Mouse (Mus musculus) embryonic facial prominence, embryonic 11.5 days (tissue): Measurements from ENCODE around the gene Senp8. TPM values are rescaled to one million over a fixed set of nuclear protein-coding genes. Genes with fewer than 3 reads are reported as not detected.

Experiments
- ATAC-seq: fragments of 200-750 bp; cut with Nextera tagmentation; replicated peaks from 2 replicates; pipeline ENCODE4 v1.8.0; 2017; ENCODE audit warnings: low read depth; ENCODE audit not compliant: insufficient number of reproducible peaks, low FRiP score, low TSS enrichment
- DNase-seq: peaks from one replicate; pipeline ENCODE4 v3.0.0-alpha.2; 2015; ENCODE audit warnings: low spot score
- H3K27ac ChIP-seq: fragments of 300-500 bp; sonication (generic); replicated peaks from 2 replicates; pipeline ENCODE4 v1.5.1; 2014; ENCODE audit warnings: mild to moderate bottlenecking, low read depth, low read length, control low read depth
- H3K27me3 ChIP-seq: fragments of 300-500 bp; sonication (generic); 2 replicates; pipeline ENCODE4 v1.6.1; 2014; ENCODE audit warnings: mild to moderate bottlenecking, low read length, moderate library complexity, mixed read lengths; ENCODE audit not compliant: control insufficient read depth, insufficient read depth
- H3K36me3 ChIP-seq: fragments of 300-500 bp; sonication (generic); replicated peaks from 2 replicates; pipeline ENCODE4 v1.6.1; 2014; ENCODE audit warnings: low read depth, mild to moderate bottlenecking, low read length, moderate library complexity, mixed read lengths; ENCODE audit not compliant: control insufficient read depth, insufficient read depth
- H3K4me1 ChIP-seq: fragments of 300-500 bp; sonication (generic); 2 replicates; pipeline ENCODE4 v1.6.1; 2014; ENCODE audit warnings: low read length, mixed read lengths; ENCODE audit not compliant: control insufficient read depth, insufficient read depth
- H3K4me2 ChIP-seq: fragments of 300-500 bp; sonication (generic); 2 replicates; pipeline ENCODE4 v1.6.1; 2014; ENCODE audit warnings: low read depth, mild to moderate bottlenecking, control low read depth, low read length, moderate library complexity
- H3K4me3 ChIP-seq: fragments of 300-500 bp; sonication (generic); 2 replicates; pipeline ENCODE4 v1.5.1; 2014; ENCODE audit warnings: low read depth, low read length, control low read depth
- H3K9ac ChIP-seq: fragments of 300-500 bp; sonication (generic); replicated peaks from 2 replicates; pipeline ENCODE4 v1.6.1; 2014; ENCODE audit warnings: mild to moderate bottlenecking, control low read depth, low read length
- H3K9me3 ChIP-seq: fragments of 300-500 bp; sonication (generic); replicated peaks from 2 replicates; pipeline ENCODE4 v1.6.1; 2016; ENCODE audit warnings: mild to moderate bottlenecking, low read length, inconsistent platforms, mixed read lengths; ENCODE audit not compliant: control insufficient read depth
- WGBS: fragments of 180-500 bp; shearing (Covaris S2); extraction: QIAGEN DNeasy Blood & Tissue Kit; methylation state at CpG from one replicate; pipeline ENCODE4 v1.1.7; 2014; 5-methylcytosine and 5-hydroxymethylcytosine counted together
- polyA plus RNA-seq: library from polyadenylated mRNA; unstranded; fragments of >200 nt; fragmentation: Nextera tagmentation; extraction: Ambion mirVana; gene quantifications from 2 replicates; pipeline ENCODE4 v1.2.1, GENCODE M21; 2014

Gene Senp8
- polyA plus RNA-seq, 1 experiment from 2014 or later, result 22.1 TPM

GRCm38 (mm10) chr9:59749581-59750265 lies 787 bp downstream of the Senp8 start:
- H3K9ac ChIP-seq, result peak overlapping the region; percentile 54
- H3K9me3 ChIP-seq, result no peaks in the 10 kb centered on the region
- H3K27ac ChIP-seq, result no peak overlapping the region; the same call in 1 of the 2 replicates
- H3K4me2 ChIP-seq, result peak overlapping the region; percentile 34
- peak; percentile 33 for DNase-seq
- H3K4me3 ChIP-seq, result peak overlapping the region; percentile 87
- no peaks in the 10 kb centered on the region; the same call in 1 of the 2 replicates for H3K4me1 ChIP-seq
- no peaks in the 10 kb centered on the region for H3K36me3 ChIP-seq
- WGBS, result 31% methylated on average over 12 of the region's 12 CpGs
- H3K27me3 ChIP-seq, result no peaks in the 10 kb centered on the region
- ATAC-seq, result no peak

DNA sequence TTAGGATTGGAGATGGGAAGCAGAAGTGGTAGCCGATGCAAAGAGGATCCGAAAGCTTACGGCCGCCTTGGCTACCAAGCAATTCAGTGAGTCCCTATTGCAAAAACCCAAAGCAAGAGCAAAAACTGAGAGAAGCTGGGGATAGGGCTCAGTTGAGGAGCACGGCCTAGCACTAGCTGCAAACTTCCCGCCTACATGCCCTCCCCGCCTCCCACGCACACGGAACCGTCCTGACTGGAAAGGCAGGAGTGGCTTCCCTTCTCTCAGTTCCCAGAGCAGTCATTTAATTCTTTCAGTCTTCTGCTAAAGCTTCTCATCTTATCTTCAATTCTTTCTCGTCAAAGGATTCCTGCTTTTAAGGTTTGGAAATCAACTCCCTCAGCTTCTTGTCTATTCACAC lies 1.5 kb downstream of the Senp8 start:
- H3K4me2 ChIP-seq, result no peak overlapping the region
- ATAC-seq (no peak), DNase-seq (no peak)
- no peaks in the 10 kb centered on the region for H3K36me3 ChIP-seq
- no peaks in the 10 kb centered on the region; the same call in 1 of the 2 replicates for H3K4me1 ChIP-seq
- 88% methylated on average over 11 of the region's 11 CpGs for WGBS
- H3K9me3 ChIP-seq, result no peaks in the 10 kb centered on the region
- H3K27ac ChIP-seq, result no peak overlapping the region
- no peaks in the 10 kb centered on the region for H3K27me3 ChIP-seq
- no peak overlapping the region; the same call in 1 of the 2 replicates for H3K9ac ChIP-seq
- no peak overlapping the region for H3K4me3 ChIP-seq

DNA sequence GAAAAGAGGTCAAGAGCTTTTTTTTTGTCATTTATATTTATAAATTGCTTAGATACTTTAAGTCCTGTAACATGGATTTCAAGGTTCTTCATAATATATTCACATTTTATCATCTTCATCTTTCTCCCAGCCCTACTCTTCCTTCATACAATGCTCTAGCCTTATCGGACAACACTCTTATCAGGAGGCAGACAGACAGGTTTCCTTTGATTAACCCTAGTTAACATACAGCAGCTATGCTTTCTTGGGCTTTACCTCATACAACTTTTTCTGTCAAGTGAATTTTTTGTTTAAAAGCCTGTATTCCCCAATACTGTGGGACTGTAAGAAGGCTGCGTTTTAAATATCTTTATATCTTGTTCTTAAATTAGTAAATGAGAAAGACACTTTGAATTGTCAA lies 2.1 kb downstream of the Senp8 start:
- WGBS, result 91% methylated on average over 2 of the region's 2 CpGs
- no peak overlapping the region for H3K27ac ChIP-seq
- no peaks in the 10 kb centered on the region for H3K36me3 ChIP-seq
- H3K9ac ChIP-seq, result no peak overlapping the region
- H3K4me2 ChIP-seq, result no peak overlapping the region
- no peaks in the 10 kb centered on the region for H3K27me3 ChIP-seq
- no peaks in the 10 kb centered on the region; the same call in 1 of the 2 replicates for H3K4me1 ChIP-seq
- H3K9me3 ChIP-seq, result no peaks in the 10 kb centered on the region
- ATAC-seq, result no peak
- no peak overlapping the region for H3K4me3 ChIP-seq
- DNase-seq, result no peak

DNA sequence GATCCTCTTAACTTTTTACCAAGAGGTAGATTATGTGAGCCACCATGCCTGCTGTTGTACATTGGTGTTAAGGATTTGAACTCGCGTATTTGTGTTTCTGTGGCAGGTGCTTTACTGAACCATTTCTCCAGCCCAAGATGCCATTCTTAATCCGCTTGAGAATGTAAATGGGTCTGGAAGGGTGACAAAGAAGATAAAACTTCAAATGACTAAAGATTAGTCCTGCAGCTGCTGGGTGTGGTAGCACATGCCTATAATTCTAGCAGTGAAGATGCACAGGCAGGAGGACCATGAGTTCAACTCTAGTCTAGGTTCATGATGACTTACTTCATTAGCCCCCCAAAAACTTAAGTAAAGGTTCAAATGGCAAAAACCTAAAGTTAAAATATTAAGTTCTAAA lies 6.6 kb downstream of the Senp8 start:
- no peak overlapping the region for H3K9ac ChIP-seq
- H3K27me3 ChIP-seq, result no peaks in the 10 kb centered on the region
- no peak for ATAC-seq
- H3K4me1 ChIP-seq, result no peaks in the 10 kb centered on the region
- 95% methylated on average over 3 of the region's 3 CpGs for WGBS
- no peak overlapping the region for H3K4me3 ChIP-seq
- no peak overlapping the region for H3K4me2 ChIP-seq
- DNase-seq, result no peak
- H3K9me3 ChIP-seq, result no peaks in the 10 kb centered on the region
- no peaks in the 10 kb centered on the region for H3K36me3 ChIP-seq
- H3K27ac ChIP-seq, result no peak overlapping the region

GRCm38 (mm10) chr9:59740593-59740992 lies 9.9 kb downstream of the Senp8 start:
- no peak for DNase-seq
- no peaks in the 10 kb centered on the region for H3K36me3 ChIP-seq
- no peaks in the 10 kb centered on the region for H3K27me3 ChIP-seq
- H3K9ac ChIP-seq, result no peak overlapping the region
- no peak overlapping the region for H3K4me3 ChIP-seq
- WGBS, result 92% methylated on average over 2 of the region's 2 CpGs
- no peak overlapping the region for H3K4me2 ChIP-seq
- no peak for ATAC-seq
- H3K9me3 ChIP-seq, result no peaks in the 10 kb centered on the region
- no peaks in the 10 kb centered on the region for H3K4me1 ChIP-seq
- no peak overlapping the region for H3K27ac ChIP-seq

- no peaks in the 10 kb centered on the region for H3K36me3 ChIP-seq
- no peaks in the 10 kb centered on the region for H3K4me1 ChIP-seq
- H3K9ac ChIP-seq, result no peak overlapping the region
- H3K9me3 ChIP-seq, result no peaks in the 10 kb centered on the region
- no peak overlapping the region for H3K4me2 ChIP-seq
- H3K4me3 ChIP-seq, result no peak overlapping the region
- WGBS, result 52% methylated on average over 4 of the region's 4 CpGs
- H3K27me3 ChIP-seq, result no peaks in the 10 kb centered on the region
- no peak for DNase-seq
- ATAC-seq, result no peak
- no peak overlapping the region for H3K27ac ChIP-seq
Observed at GRCm38 (mm10) chr9:59735394-59735793, 15.1 kb downstream of the Senp8 start.

DNA sequence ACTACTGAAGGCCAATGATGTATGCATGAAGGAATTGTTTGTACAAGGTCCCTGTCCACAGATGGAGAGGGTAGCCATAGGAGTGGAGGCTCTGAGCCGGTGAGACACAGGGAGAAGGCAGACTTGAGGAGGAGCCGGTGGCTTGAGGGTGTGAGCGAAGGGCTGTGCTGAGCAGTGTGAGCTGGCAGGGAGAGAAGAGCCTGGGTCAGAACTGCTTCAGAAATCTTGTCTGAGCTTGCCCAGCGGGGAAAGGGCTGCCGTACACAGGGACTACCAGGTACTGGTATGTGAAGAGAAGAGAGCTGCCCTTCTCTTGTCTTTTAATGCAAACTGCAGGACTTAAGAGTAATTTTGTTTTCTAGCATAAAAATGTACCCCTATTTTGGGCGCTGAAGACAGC lies 17.4 kb downstream of the Senp8 start:
- H3K4me1 ChIP-seq, result no peaks in the 10 kb centered on the region
- no peak overlapping the region for H3K27ac ChIP-seq
- H3K4me2 ChIP-seq, result no peak overlapping the region
- ATAC-seq, result no peak
- H3K4me3 ChIP-seq, result no peak overlapping the region
- no peaks in the 10 kb centered on the region for H3K27me3 ChIP-seq
- no peaks in the 10 kb centered on the region for H3K36me3 ChIP-seq
- WGBS, result 66% methylated on average over 6 of the region's 6 CpGs
- DNase-seq, result no peak
- no peak overlapping the region for H3K9ac ChIP-seq
- no peaks in the 10 kb centered on the region for H3K9me3 ChIP-seq

GRCm38 (mm10) chr9:59731136-59731535 lies 19.4 kb downstream of the Senp8 start:
- H3K4me2 ChIP-seq, result no peak overlapping the region
- no peaks in the 10 kb centered on the region for H3K36me3 ChIP-seq
- no peak overlapping the region for H3K4me3 ChIP-seq
- ATAC-seq (no peak), DNase-seq (no peak)
- H3K27me3 ChIP-seq, result no peaks in the 10 kb centered on the region
- no peaks in the 10 kb centered on the region for H3K9me3 ChIP-seq
- no peak overlapping the region for H3K9ac ChIP-seq
- WGBS, result 92% methylated on average over 5 of the region's 5 CpGs
- no peak overlapping the region for H3K27ac ChIP-seq
- H3K4me1 ChIP-seq, result no peaks in the 10 kb centered on the region
